Comparison of ENCODE assay signal across 7 mouse cellular contexts in genomic region chr1:57333550-57334213, GRCm38 (mm10). TPM values are rescaled to one million over a fixed set of nuclear protein-coding genes. Genes with fewer than 3 reads are reported as not detected.
DNase-seq lines count a peak whose midpoint lies in the region; ATAC-seq and TF ChIP-seq lines count a peak whose summit lies in the region.

No protein-coding gene starts in this region.

- 39% methylated on average over 11 of the region's 11 CpGs for WGBS in kidney, adult 2 months
- 43% methylated on average over 11 of the region's 11 CpGs for WGBS in kidney, embryonic 15.5 days
- WGBS in forebrain, embryonic 16.5 days: 14% methylated on average over 11 of the region's 11 CpGs

- H3K9ac ChIP-seq in kidney, embryonic 15.5 days: no peak overlapping the region
- no peak overlapping the region for H3K9ac ChIP-seq in forebrain, embryonic 16.5 days (replicated peaks; ENCODE audit: low read depth, low read length)

- DNase-seq in kidney, adult 2 months: peak; percentile 17
- peak; percentile 41 for DNase-seq in ZHBTc4 (ENCODE audit: low read depth, low spot score)
- peak; percentile 34 for DNase-seq in kidney, postnatal 14 days
- no peak for DNase-seq in layer of hippocampus, adult 11-12 months (ENCODE audit: low spot score)
- no peak for DNase-seq in frontal cortex, postnatal 10 days (ENCODE audit: low spot score in 2 of 2)

- H3K4me2 ChIP-seq in kidney, embryonic 15.5 days: no peak overlapping the region
- no peak overlapping the region for H3K4me2 ChIP-seq in forebrain, embryonic 16.5 days (ENCODE audit: low read length)

- no peak for TF ChIP-seq CTCF in kidney, adult 2 months (conservative IDR thresholded peaks at IDR 0.05; ENCODE audit: insufficient read depth, insufficient read length, low read depth, low read length)

- H3K27ac ChIP-seq in kidney, adult 2 months (ENCODE audit: insufficient read depth, low read depth, low read length): no peak overlapping the region
- H3K27ac ChIP-seq in kidney, embryonic 15.5 days: no peak overlapping the region
- peak overlapping the region; percentile 33; the same call in 1 of the 2 replicates for H3K27ac ChIP-seq in forebrain, embryonic 16.5 days (ENCODE audit: low read length)

- no peaks in the 10 kb centered on the region for H3K27me3 ChIP-seq in kidney, adult 2 months (replicated peaks; ENCODE audit: control insufficient read depth, insufficient read depth, low read length)
- no peaks in the 10 kb centered on the region for H3K27me3 ChIP-seq in kidney, embryonic 15.5 days
- no peaks in the 10 kb centered on the region for H3K27me3 ChIP-seq in forebrain, embryonic 16.5 days (replicated peaks; ENCODE audit: control insufficient read depth, insufficient read depth, low read length)

- H3K9me3 ChIP-seq in kidney, embryonic 15.5 days (replicated peaks): no peaks in the 10 kb centered on the region
- no peaks in the 10 kb centered on the region for H3K9me3 ChIP-seq in forebrain, embryonic 16.5 days (ENCODE audit: control insufficient read depth, low read length)

- TF ChIP-seq POLR2A in kidney, adult 2 months (IDR thresholded peaks at IDR 0.05; ENCODE audit: low read depth, low read length): no peak

- H3K4me3 ChIP-seq in kidney, adult 2 months (ENCODE audit: insufficient read depth, low read depth, low read length): no peak overlapping the region
- H3K4me3 ChIP-seq in kidney, embryonic 15.5 days (replicated peaks): no peak overlapping the region
- no peak overlapping the region for H3K4me3 ChIP-seq in forebrain, embryonic 16.5 days (replicated peaks; ENCODE audit: low read length)

- no peaks in the 10 kb centered on the region for H3K36me3 ChIP-seq in kidney, adult 2 months (ENCODE audit: control insufficient read depth, insufficient read depth, low read length)
- no peaks in the 10 kb centered on the region for H3K36me3 ChIP-seq in kidney, embryonic 15.5 days
- no peaks in the 10 kb centered on the region for H3K36me3 ChIP-seq in forebrain, embryonic 16.5 days (ENCODE audit: control insufficient read depth, insufficient read depth)

- ATAC-seq in kidney, embryonic 15.5 days (replicated peaks; ENCODE audit: low FRiP score): no peak
- ATAC-seq in forebrain, embryonic 16.5 days: no peak

- no peaks in the 10 kb centered on the region for H3K4me1 ChIP-seq in kidney, adult 2 months (ENCODE audit: control insufficient read depth, insufficient read depth, low read length)
- no peaks in the 10 kb centered on the region for H3K4me1 ChIP-seq in kidney, embryonic 15.5 days
- H3K4me1 ChIP-seq in forebrain, embryonic 16.5 days (replicated peaks; ENCODE audit: control insufficient read depth, insufficient read depth, low read length): peaks cover 24% of the 10 kb centered on the region

RNA-seq across cellular contexts. Expression of gene 1700066M21Rik, which starts 43.7 kb away (rescaled TPM):
- polyA plus RNA-seq in kidney, adult 2 months (2012; rRNA removed): 2.8 and 15.2 TPM in 2 replicates
- polyA plus RNA-seq in kidney, embryonic 15.5 days (2015; fragmentation: Nextera tagmentation; extraction: Ambion mirVana): 12.9 and 13.7 TPM in 2 replicates
- polyA plus RNA-seq in forebrain, embryonic 16.5 days (2015; fragmentation: Nextera tagmentation; extraction: Ambion mirVana): 32.6 and 40.8 TPM in 2 replicates

Comparison
In these comparisons a context has a peak if more than half of its experiments do, and no peak if none do; other contexts are left out.
1. DNase-seq: peak in kidney, adult 2 months (single experiment), ZHBTc4 (single experiment) and kidney, postnatal 14 days (single experiment); none in layer of hippocampus, adult 11-12 months (single experiment) and frontal cortex, postnatal 10 days (0 of 2).